Mouse (Mus musculus) mouse trophoblast stem cell (cell line): ENCODE results near the gene 1700022I11Rik.

Experiments used
- in situ Hi-C, 2 experiments: fragments of 300-500 bp; cut with MseI, MboI; formaldehyde crosslinking; loops; 2 replicates in 1 of 2; 3 replicates in 1 of 2; pipeline ENCODE4 v1.15.1; 2025

1700022I11Rik gene

GRCm38 (mm10) chr4:42969304-42969703, at the start of gene 1700022I11Rik:
TSS of gene 1700022I11Rik (plus strand) at chr4:42969604.
- in situ Hi-C loops = no loop called here

DNA sequence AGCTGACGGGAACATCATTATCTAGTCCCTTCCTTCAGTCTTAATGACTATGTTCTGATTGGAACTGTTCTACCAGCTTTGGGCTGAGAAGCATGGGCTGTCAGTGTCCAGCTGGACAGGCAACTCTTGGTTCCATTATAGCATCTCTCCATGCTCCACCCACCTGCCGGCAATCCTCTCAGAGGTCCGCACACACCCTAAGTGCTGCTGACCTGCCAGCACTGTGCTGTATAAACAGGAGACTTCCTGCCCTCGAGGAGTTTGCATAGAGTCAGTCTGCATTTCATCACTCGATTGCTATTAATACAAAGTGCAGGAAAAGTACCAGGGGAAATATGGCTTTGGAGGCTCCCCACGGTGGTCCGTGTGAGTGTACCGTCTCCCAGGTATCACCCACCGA, 48.7 kb upstream of the 1700022I11Rik start:
- in situ Hi-C loops = no loop called here

- in situ Hi-C loops = no loop called here
These were observed 47.9 kb upstream of the 1700022I11Rik start for GRCm38 (mm10) chr4:42921536-42921935.

DNA sequence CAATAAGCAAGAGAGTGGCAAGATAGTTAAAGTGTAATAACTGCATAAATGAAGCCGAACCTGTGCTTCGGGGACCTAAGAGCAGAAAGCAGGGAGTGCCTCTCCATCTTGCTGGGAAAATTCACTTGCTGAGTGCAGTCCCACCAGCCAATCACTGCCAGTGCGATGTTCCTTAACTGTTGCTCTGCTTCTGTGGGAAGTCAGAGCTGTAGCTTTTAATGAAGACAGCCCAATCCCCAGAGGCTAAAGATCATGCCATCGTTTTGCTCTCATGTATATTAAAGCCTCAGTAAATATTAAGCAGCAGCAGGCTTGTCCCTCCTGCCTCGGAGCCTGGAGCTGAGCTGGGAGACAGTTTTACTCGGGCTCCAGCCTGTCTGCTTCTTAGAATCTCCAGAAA, 47.3 kb upstream of the 1700022I11Rik start:
- in situ Hi-C loops = no loop called here

DNA sequence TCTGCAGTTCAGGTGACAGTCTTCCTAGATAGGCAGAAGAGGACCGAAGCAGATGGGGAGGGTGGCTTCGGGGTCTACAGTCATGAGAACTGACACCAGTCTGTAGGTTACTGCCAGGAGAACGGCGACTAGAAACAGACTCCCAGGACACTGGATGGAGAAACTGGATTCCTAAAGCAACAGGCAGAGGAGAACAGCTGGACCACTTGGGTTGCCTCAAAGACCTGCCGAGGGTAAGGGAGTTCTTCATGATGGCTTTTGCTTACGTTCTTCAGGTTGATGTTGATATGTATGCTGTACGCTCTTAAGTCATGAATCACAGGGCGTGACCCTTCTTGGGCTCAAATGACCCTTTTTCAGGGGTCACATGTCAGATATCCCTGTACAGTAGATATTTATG, 46.9 kb upstream of the 1700022I11Rik start:
- in situ Hi-C loops = no loop called here

DNA sequence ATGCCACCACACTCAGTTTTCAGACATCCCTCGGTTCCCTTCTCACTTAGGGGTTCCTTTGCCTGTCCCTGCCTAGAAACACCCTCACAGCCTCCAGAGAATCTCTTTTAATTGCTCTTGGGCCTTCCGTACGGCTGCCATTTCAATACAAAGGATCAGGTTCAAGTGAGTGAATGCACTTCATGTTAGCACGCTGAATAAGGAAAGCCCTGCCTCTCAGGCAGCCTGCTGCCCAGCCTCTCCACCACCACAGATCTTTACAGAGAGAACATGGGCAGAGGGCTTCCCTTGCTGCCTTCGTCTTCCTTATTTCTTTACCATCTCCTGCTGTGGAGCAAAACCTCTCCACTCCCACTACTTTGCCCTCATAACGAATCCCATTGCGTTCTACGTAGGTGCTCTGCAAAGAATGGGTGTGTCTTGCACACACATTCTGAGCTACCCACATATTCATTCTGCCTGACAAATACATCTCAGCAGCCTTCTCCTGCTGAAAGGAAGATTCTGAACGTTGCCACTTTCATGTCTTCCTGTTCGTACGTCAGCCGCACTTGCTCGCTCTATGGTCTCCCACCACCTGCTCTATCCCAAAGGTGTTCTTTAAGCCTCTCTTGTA, 45.2 kb upstream of the 1700022I11Rik start:
- in situ Hi-C loops = no loop called here

GRCm38 (mm10) chr4:42928209-42928608, 41.2 kb upstream of the 1700022I11Rik start:
- in situ Hi-C loops = no loop called here

DNA sequence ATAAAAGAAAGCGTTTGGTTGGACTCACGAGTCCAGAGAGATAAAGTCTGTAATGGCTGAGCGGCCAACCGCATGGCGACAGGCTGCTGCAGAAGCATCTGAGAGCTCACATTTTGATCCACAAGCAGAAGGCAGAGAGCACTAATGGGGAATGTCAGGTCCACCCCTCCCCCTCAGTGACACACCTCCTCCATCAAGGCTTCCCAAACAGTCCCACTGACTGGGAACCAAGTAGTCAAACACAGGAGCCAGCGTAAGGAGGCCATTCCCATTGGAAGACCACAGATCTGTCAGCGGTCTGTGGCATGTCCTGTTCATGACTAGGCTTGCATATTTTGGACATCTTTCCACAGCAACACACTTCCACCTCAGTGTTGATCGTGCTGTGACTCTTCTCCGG, 40.5 kb upstream of the 1700022I11Rik start:
- in situ Hi-C loops = no loop called here

- in situ Hi-C loops = loop anchor here in 1 of 2 experiments (5.0 kb wide), 1 partner anchor 55 kb away; no protein-coding TSS in a partner anchor
These were observed 37.0 kb upstream of the 1700022I11Rik start for GRCm38 (mm10) chr4:42932229-42932969.

DNA sequence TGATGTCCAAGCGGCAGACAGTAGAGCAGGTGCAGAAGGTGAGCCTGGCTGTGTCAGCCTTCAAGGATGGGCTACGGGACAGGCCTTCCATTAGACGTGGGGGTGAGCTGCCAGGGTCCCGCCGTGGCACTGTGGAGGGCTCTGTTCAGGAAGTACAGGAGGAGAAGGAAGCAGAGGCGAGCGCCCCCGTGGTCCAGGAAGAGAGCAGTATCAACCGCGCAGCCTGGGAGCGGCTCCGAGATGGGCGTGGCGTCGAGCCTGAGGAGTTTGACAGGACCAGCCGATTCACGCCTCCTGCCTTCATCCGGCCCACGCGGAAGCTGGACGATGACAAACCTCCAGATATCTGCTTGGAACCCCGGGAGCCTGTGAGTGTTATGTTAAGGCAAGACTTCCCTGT, 35.8 kb upstream of the 1700022I11Rik start:
- in situ Hi-C loops = loop anchor here in 1 of 2 experiments (5.0 kb wide), 1 partner anchor 56 kb away; no protein-coding TSS in a partner anchor

- in situ Hi-C loops = loop anchor here in 1 of 2 experiments (5.0 kb wide), 1 partner anchor 64 kb away; no protein-coding TSS in a partner anchor
These were observed 28.0 kb upstream of the 1700022I11Rik start for GRCm38 (mm10) chr4:42941396-42941795.

- in situ Hi-C loops = loop anchor here in 1 of 2 experiments (5.0 kb wide), 1 partner anchor 66 kb away; no protein-coding TSS in a partner anchor
These were observed 26.1 kb upstream of the 1700022I11Rik start for GRCm38 (mm10) chr4:42943341-42943740.

GRCm38 (mm10) chr4:42944185-42944584, 25.2 kb upstream of the 1700022I11Rik start:
- in situ Hi-C loops = loop anchor here in 1 of 2 experiments (5.0 kb wide), 1 partner anchor 67 kb away; no protein-coding TSS in a partner anchor

- in situ Hi-C loops = no loop called here
These were observed 24.4 kb upstream of the 1700022I11Rik start for GRCm38 (mm10) chr4:42945043-42945442.

- in situ Hi-C loops = no loop called here
These were observed 24.0 kb upstream of the 1700022I11Rik start for GRCm38 (mm10) chr4:42945445-42945844.

GRCm38 (mm10) chr4:42945952-42946351, 23.5 kb upstream of the 1700022I11Rik start:
- in situ Hi-C loops = no loop called here

DNA sequence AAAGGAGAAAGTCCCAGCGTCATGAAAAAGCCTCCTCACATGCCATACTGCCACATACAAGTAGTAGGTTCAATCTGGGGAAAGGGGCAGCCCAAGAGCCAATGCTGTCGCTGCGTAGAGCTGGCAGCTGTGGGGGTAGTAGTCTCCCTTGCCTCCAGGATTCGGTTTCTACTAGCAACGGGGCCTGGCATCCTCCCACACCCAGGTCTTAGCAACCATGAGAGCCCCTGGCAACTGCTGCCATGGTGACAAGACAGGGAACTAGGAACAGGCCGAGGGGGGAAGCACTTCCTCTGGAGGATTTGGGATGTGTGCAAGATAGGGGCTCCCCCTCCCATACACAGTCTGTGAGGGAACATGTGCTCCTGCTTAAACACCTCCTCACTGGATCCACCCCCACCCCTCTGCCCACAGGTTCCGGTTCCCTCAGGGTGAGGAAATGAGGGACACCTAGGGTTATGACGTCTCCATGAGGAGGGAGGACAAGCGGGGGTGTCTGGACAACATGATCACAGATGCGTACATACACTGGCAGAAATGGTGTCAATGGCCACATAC, 22.6 kb upstream of the 1700022I11Rik start:
- in situ Hi-C loops = no loop called here

DNA sequence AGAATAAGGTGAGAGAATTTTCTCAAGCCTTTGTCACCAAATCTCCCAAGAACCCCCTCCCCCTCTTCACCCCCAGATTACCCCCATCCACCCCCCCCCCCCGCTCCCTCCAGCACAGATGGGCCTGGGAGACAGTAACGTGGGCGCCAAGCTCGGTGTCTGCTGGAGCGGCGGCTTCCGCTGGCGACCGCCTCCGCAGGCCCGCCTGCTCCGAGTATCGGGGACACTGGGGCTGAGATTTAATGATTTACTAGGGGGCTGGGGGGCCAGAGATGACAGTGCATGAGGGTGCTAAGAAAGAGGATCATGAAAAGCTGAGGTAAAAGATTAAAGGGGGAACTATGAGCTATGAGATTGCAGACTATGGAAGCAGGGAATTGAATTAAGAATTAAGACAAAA, 20.9 kb upstream of the 1700022I11Rik start:
- in situ Hi-C loops = no loop called here

DNA sequence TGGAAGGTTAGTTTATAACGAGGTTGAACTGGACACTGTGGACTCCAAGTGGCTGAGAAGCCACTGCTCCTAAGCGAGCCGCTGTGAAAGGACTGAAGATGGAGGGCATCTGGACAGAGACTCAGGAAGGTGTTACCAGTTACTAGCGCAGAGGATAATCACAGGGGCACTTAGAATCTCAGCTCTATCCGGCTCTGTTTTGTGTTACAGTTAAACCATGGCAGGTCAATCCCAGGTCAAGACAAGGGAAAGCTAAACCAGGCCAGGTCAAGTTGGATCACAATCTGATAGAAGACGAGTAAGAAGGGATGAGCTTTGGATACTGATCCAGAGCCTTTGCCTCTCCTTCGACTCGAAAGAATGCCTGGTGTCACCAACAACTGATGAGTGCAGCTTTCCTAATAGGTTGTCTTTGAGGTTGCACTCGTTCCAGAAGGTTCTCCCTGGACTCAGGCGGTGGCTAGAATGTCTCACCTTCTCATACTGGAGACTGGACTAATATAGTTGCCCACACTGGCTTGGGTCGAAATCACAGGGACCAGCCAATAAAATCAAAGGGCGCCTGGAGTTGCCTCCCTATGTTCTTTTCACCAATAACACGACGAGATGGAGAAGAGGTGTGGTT, 20.2 kb upstream of the 1700022I11Rik start:
- in situ Hi-C loops = no loop called here

GRCm38 (mm10) chr4:42949676-42950051, 19.7 kb upstream of the 1700022I11Rik start, which contains the start of gene Dnajb5:
TSS of gene Dnajb5 (plus strand) at chr4:42949814.
- in situ Hi-C loops = no loop called here

DNA sequence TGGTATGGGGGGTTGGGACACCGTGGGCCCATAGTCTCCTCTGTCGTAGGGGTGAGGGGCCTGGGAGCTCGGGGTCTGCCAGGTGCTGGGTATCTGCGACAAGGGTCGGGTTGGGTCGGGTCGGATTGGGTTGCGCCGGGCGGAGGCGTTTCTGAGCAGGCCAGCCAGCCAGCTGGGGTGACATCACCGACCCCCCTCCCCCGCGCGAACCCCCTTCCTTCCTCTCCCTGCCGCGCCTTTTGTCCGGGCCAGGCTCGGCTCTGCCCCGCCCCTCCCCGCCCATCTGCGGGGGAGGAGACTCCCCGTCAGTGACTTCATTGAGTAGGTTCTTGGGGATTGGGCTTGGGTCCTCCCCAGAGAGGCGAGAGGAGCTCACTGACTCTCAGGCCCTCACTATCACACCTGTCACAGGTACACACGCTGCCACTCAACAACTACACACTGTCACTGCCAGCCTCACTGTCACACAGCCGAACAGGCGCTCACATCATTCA, 19.3 kb upstream of the 1700022I11Rik start:
- in situ Hi-C loops = no loop called here
